Mouse (Mus musculus): ENCODE measurements around the gene Anln.

Gene Anln

GRCm38 (mm10) chr9:22402976-22403375 is 14.0 kb upstream of the Anln start:
- DNase-seq (ENCODE audit: low read depth, low spot score) = no peak

GRCm38 (mm10) chr9:22402001-22402400 is 13.0 kb upstream of the Anln start:
- no peak for DNase-seq (ENCODE audit: low read depth, low spot score)

DNA sequence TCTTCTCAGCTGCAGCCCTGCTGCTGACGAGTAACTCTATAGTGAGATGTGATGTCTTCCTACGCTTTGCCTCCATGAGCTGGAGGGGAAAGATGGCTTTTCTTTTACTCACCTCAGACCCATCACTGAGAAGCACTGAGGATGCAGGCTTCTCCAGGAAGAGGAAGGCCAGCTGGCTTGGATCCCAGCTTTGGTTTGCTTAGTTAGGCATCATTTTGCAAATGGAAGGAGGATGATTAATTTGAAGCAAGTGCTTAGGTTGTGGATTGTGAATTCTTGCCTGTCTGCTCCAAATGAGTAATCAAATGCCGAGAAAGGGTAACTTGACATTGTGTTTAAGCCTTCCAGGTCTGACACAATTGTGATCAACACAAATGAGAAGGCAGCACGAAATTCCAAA is 10.0 kb upstream of the Anln start:
- no peak for DNase-seq (ENCODE audit: low read depth, low spot score)

DNA sequence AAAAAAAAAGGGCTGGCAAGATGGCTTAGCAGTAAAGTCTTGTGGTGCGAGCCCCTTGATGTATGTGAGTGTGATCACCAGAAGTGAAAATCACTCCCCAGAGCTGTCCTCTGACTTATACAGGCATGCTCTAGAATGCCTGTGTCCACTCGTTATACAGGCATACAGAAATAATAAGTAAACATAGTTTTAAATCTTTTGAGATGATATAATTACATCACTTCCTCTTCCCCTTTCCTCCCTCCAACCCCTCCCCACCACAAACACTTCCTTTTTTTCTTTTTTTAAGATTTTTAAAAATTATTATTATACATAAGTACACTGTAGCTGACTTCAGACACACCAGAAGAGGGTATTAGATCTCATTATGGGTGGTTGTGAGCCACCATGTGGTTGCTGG is 5.7 kb upstream of the Anln start:
- DNase-seq (ENCODE audit: low read depth, low spot score) = no peak

DNA sequence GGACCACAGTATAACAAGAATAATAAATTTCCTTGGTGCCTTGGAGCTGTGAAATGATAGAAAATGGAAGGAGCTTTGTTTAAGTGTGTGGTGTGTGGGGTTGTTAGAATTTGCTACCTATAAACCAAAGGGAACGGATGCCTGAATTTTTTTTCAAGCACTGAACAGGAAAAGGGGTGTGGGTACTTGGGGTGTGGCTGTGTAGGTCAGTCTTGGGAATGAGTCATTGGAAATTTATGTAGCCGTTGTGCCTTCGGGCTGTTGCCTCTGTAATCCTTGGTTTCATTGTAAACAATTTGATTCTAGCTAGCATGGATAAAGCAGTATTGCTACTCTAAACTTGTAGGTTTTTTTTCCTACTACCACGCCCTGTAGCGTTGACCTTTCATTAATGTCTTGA is 1.4 kb upstream of the Anln start:
- DNase-seq (ENCODE audit: low read depth, low spot score) = no peak

- no peak for DNase-seq (ENCODE audit: low read depth, low spot score)
These were observed 803 bp upstream of the Anln start for GRCm38 (mm10) chr9:22389736-22390245.

DNA sequence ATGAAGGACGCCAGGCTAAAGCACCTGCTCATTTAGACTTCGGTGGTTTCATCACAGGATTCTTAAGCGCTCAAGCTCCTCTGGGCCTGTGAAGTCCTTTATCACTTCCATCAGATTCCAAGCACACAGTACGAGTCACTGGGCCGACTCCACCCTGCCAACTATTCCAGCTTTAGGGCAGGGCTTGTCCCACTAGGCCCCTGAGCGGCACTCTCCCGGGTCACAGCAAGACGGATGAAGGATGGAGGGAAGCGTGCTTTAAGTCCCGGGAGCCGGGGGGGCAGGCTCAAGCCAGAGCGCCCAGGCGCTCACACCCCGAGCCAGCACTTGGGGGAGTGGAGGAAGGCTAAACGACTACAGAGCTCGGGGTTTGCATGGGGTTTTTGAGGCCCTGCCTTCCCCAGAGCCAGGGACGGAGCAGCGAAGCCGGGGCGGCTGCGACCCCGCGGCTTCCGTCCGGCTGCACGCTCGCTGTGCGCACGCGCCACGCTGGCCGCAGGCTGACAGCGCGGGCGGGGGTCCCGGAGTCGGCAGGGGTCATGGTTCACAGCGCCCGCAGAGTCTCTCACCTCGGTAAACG is 497 bp downstream of the Anln start:
- DNase-seq (ENCODE audit: low read depth, low spot score) = no peak

DNA sequence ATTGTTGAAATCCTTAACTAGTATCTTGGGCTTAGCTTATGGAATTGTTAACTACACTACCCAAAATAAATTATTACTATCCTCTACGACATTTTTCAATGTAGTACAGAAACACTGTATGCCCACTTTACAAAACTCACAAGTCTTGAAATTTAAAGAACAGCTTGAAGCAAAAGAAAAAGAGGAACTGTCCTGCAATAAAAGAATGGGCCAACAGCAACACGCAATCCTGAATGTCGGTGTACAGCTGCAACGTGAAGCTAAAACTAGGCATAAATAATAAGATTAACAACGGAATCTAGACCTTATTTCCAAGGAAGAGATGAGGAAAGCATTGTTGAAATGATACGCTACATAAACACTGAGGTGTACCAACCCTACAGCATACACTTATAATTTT is 1.1 kb downstream of the Anln start:
- no peak for DNase-seq (ENCODE audit: low read depth, low spot score)

DNA sequence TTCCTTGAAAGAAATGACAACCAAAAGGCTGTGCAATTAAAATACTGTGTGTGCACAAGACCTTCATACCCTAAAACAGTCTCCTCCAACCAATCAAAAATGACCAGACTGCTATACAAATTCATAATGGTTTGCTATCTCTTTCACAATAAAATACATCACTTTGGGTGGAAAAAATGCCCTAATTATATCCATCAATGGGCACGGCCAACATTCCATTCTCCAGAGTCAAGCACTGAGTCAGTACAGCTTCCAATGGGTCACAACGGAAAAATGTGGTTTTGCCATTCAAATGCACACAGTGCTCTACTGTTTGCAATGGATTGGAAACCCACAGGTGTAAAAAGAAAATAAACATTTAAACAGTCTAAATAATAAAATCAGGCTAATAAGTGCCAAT is 3.1 kb downstream of the Anln start:
- DNase-seq (ENCODE audit: low read depth, low spot score) = no peak

DNA sequence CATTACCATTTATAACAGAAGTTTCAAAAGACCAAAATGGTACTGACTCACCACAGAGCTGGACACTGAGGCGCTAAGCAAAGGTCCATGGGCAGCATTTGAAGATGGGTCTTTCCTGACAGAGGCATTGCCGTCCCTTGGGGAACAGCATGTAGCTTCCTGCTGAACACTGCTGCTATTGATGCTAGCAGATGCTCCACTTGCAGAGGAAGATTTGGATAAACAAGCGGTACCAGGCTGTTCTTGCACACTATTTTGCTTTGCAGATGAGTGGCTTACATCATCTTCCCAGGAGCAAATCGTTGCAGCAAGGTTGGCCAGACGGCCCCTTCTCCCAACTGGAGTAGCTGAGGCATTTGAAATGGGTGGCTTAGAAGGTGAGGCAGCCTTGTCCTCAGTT is 12.9 kb downstream of the Anln start:
- no peak for DNase-seq (ENCODE audit: low read depth, low spot score)

DNA sequence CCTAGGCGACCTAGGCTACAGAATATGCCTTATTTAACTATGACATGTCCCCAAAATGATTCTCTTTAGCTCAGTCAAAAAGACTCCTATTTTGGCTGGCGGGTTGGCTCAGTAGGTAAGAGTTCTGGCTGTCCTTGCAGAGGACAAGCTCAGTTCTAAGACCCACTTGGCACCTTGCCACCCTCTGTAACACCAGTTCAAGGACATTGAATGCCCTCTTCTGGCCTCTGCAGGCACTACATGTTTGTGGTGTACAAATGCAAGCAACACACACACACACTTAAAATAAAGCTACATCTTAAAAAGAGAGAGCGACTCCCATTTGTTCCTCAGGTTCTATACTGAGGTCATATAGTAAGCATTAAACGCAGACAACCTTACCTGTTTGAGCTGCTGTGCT is 16.2 kb downstream of the Anln start:
- no peak for DNase-seq (ENCODE audit: low read depth, low spot score)

- DNase-seq (ENCODE audit: low read depth, low spot score) = no peak
These were observed 21.0 kb downstream of the Anln start for GRCm38 (mm10) chr9:22368030-22368429.

GRCm38 (mm10) chr9:22366621-22367020 is 22.4 kb downstream of the Anln start:
- no peak for DNase-seq (ENCODE audit: low read depth, low spot score)

DNA sequence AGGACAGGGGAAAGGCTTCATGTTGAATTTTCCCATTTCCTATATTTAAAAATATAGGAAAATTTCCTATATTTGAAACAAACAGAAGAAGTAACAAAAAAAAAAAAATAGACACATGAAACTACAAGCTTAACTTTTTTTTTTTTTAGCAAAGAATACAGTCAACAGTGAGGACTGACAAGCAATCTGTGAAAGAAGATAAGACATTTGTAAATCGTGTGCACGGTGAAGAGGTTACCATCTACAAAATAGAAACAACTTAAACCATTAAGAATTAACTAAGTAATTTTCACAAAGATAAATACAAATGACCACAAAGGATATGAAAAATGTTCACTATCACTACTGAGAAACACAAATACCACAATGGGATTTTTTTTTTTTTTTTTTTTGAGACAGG is 22.8 kb downstream of the Anln start:
- DNase-seq (ENCODE audit: low read depth, low spot score) = no peak

DNA sequence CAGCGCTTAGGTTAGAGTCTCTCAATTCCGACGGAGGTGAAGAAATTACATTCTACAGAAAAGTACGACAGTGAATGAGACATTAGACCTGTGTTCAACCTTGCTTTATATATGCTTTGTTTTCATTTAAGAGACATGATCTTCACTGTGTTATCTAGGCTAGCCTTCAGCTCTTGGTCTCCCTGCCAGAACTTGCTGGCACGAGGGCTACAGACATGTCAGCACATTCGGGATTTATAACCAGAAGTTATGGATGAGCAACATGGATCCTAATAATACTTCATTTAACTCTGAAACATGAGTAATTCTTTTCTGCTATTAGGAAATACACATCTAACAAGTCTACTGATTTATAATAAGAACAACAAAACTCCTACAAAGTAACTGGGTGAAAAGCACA is 28.1 kb downstream of the Anln start:
- DNase-seq (ENCODE audit: low read depth, low spot score) = no peak

DNA sequence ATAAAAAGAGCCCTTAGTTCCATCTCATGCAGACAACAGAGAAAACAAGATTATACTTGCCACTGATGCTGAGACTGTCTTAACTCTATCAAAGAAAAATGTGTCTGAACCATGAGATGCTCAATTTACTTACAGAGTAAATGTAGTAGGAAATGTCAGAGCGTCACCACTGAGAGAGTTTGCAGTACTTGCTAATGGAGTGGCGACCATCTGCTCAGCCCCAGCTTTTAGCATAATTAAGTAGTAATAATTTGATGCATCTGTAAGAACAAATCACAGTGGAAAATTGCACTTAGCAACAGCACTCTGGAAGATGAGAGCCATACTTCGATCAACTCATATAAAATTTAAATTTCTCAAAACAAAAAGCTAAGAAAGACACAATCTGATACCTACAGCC is 33.1 kb downstream of the Anln start:
- no peak for DNase-seq (ENCODE audit: low read depth, low spot score)

DNA sequence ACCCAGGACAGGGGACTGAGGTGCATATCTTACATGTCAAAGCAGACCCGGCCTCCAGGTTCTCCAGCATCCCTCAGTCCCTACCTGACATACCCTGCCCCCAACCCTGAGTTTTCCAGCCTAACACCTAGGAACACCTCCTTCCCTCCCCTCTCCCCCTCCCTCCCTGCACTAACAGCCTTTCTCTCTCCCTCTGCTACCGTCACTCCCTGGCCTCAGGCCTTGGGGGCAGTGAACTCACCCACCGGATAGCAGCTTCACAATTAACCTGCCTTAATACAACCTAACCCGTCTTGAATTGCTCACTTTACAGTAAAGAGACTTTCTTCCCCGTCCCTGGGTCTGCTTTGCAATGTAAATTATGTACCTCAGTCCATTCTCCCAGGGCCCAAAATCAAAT is 35.1 kb downstream of the Anln start:
- DNase-seq (ENCODE audit: low read depth, low spot score) = no peak

DNA sequence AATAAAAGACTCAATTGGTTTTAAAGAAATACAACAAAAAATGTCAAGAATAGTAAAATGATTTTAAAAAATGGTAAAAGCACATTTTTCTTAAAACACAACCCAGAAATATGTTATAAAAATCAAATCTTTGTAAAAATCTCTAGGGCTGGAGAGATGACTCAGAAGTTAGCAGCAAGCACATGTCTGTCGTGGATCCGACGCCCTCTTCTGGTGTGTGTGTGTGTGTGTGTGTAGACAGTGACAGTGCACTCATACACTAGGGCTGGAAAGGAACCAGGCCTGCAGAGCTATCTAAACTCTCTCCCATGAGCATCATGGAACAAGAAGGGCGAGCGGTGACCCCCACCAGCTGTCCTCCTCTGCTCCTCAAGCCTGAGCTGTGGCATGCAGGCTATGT is 35.5 kb downstream of the Anln start:
- no peak for DNase-seq (ENCODE audit: low read depth, low spot score)

DNA sequence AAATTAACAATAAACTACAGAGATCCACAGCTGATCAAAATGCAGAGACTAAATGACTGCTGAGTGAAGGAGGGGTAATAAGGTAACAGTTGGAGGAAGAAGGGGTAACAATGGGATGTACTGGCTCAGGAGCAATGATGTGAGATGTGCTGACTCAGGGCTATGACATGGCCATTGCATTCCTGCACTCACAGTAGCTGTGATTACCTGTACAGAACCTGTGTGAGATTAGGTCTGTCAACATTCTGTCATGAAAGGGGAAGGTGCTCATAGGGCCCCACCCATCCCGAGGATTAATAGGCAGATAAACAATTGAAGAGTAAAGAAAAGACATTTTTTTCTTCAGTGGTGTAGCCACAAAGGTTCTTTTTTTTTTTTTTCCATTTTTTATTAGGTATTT is 48.7 kb downstream of the Anln start:
- no peak for DNase-seq (ENCODE audit: low read depth, low spot score)

DNA sequence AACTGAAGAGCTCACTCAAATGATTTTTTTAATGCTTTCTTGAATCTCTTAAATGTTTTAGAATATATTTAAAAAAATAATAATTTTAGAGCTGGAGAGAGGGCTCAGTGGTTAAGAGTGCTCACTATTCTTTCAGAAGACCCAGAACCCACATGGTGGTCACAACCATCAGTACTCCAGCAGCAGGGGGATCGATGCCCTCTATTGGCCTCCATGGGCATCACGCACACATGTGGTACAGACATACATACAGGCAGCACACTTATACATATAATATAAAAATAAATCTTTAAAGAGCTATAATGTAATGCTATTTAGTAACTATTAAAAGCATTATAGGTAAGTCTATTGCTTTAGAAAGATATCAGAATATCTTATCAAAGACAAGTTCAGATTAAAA is 51.8 kb downstream of the Anln start:
- DNase-seq (ENCODE audit: low read depth, low spot score) = no peak

GRCm38 (mm10) chr9:22327475-22328387 is 61.3 kb downstream of the Anln start:
- peak; percentile 69 for DNase-seq (ENCODE audit: low read depth, low spot score)

- no peak for DNase-seq (ENCODE audit: low read depth, low spot score)
These were observed 61.9 kb downstream of the Anln start for GRCm38 (mm10) chr9:22327099-22327474.

DNA sequence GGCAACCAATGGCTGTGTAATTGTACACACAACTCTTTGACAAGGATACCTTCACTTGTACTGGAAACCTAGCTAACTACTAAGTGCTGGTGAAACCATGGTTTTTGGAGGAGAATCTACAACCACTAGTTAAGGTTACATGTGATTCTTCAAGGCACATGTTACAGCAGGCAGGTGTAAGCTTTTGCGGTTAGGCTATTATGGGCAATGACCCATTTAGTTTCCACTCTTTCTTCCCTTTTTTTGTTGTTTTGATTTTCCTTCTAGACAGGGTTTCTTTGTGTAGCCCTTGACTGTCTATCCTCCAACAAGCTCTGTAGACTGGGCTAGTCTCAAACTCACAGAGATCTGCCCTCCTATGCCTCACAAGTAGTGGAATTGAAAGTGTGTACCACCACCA is 64.4 kb downstream of the Anln start:
- no peak for DNase-seq (ENCODE audit: low read depth, low spot score)

All from skeletal muscle tissue, adult 2 months (tissue).